Mouse (Mus musculus) ES-Bruce4 (cell line): ENCODE data around the gene Plekho1. TPM values are rescaled to one million over a fixed set of nuclear protein-coding genes. Genes with fewer than 3 reads are reported as not detected.

Source experiments
- H3K27ac ChIP-seq: 2 replicates; pipeline ENCODE4 v1.5.1; 2012; ENCODE audit warnings: low read length, inconsistent platforms; ENCODE audit not compliant: insufficient read depth
- H3K27me3 ChIP-seq: 2 replicates; pipeline ENCODE4 v1.6.1; 2012; ENCODE audit warnings: mild to moderate bottlenecking, low read length, inconsistent platforms; ENCODE audit not compliant: control insufficient read depth, poor library complexity, insufficient read depth, severe bottlenecking
- H3K36me3 ChIP-seq: 2 replicates; pipeline ENCODE4 v1.6.1; 2012; ENCODE audit warnings: inconsistent platforms, mild to moderate bottlenecking, low read length, moderate library complexity; ENCODE audit not compliant: control insufficient read depth, poor library complexity, insufficient read depth, severe bottlenecking
- H3K4me1 ChIP-seq: one replicate; pipeline ENCODE4 v1.8.1; 2011; ENCODE audit warnings: low read length; ENCODE audit not compliant: control insufficient read depth, insufficient read depth
- H3K4me3 ChIP-seq: 2 replicates; pipeline ENCODE4 v1.5.1; 2011; ENCODE audit warnings: low read depth, mild to moderate bottlenecking, low read length
- H3K9ac ChIP-seq: 2 replicates; pipeline ENCODE4 v1.6.1; 2012; ENCODE audit warnings: low read depth, mild to moderate bottlenecking, inconsistent platforms; ENCODE audit not compliant: poor library complexity, severe bottlenecking
- H3K9me3 ChIP-seq: replicated peaks from 2 replicates; pipeline ENCODE4 v1.6.1; 2012; ENCODE audit warnings: mild to moderate bottlenecking, low read length, inconsistent platforms; ENCODE audit not compliant: control insufficient read depth, poor library complexity, insufficient read depth, severe bottlenecking
- CTCF ChIP-seq: IDR thresholded peaks from one replicate; pipeline ENCODE4 v1.8.1; 2011; ENCODE audit warnings: low read depth, low read length
- EP300 ChIP-seq: IDR thresholded peaks from 2 replicates; pipeline ENCODE4 v1.6.1; 2011; ENCODE audit warnings: low read depth, low read length; ENCODE audit not compliant: insufficient read depth
- POLR2A ChIP-seq: IDR thresholded peaks from one replicate; pipeline ENCODE4 v1.8.1; 2011; ENCODE audit warnings: low read length; ENCODE audit not compliant: insufficient read depth
- polyA plus RNA-seq: library from polyadenylated mRNA; stranded (reverse); fragments of >200 nt; gene quantifications from 2 replicates; pipeline ENCODE4 v1.2.4, GENCODE M21; 2011; ENCODE audit warnings: low read depth; ENCODE audit not compliant: missing spikeins, insufficient read depth, insufficient read length

Gene Plekho1
- polyA plus RNA-seq, 1 experiment: 9.2 TPM

- H3K9ac ChIP-seq: peak overlapping the region; percentile 83
- H3K4me1 ChIP-seq: no peaks in the 10 kb centered on the region
- peaks cover 7% of the 10 kb centered on the region for H3K27me3 ChIP-seq
- no peak overlapping the region for H3K27ac ChIP-seq
- peak overlapping the region; percentile 60 for H3K4me3 ChIP-seq
- H3K9me3 ChIP-seq: no peaks in the 10 kb centered on the region
- no peaks in the 10 kb centered on the region for H3K36me3 ChIP-seq
- TF ChIP-seq CTCF (no peak), POLR2A (no peak), EP300 (no peak)
Observed at GRCm38 (mm10) chr3:95994975-95995801, 613 bp downstream of the Plekho1 start.

GRCm38 (mm10) chr3:95994381-95994846, 1.4 kb downstream of the Plekho1 start:
- H3K27me3 ChIP-seq: peaks cover 7% of the 10 kb centered on the region

GRCm38 (mm10) chr3:95993881-95994280, 1.9 kb downstream of the Plekho1 start:
- Histone ChIP-seq H3K4me3 (no peak overlapping the region), H3K36me3 (no peaks in the 10 kb centered on the region)

More at GRCm38 (mm10) chr3:95994381-95994846, 1.4 kb downstream of the Plekho1 start:
- Histone ChIP-seq H3K4me3 (no peak overlapping the region), H3K36me3 (no peaks in the 10 kb centered on the region), H3K9me3 (no peaks in the 10 kb centered on the region), H3K27ac (no peak overlapping the region), H3K9ac (no peak overlapping the region), H3K4me1 (no peaks in the 10 kb centered on the region)
- TF ChIP-seq CTCF (no peak), POLR2A (no peak), EP300 (no peak)

GRCm38 (mm10) chr3:95992990-95993603, 2.7 kb downstream of the Plekho1 start:
- H3K4me1 ChIP-seq: peaks cover 3% of the 10 kb centered on the region
- H3K27ac ChIP-seq: no peak overlapping the region
- no peaks in the 10 kb centered on the region for H3K36me3 ChIP-seq
- no peak for TF ChIP-seq POLR2A
- TF ChIP-seq CTCF: no peak
- TF ChIP-seq EP300: no peak
- no peaks in the 10 kb centered on the region for H3K9me3 ChIP-seq
- H3K27me3 ChIP-seq: peaks cover 7% of the 10 kb centered on the region
- H3K4me3 ChIP-seq: no peak overlapping the region
- H3K9ac ChIP-seq: no peak overlapping the region

More at GRCm38 (mm10) chr3:95993881-95994280, 1.9 kb downstream of the Plekho1 start:
- Histone ChIP-seq H3K27ac (no peak overlapping the region), H3K9me3 (no peaks in the 10 kb centered on the region), H3K4me1 (no peaks in the 10 kb centered on the region), H3K9ac (no peak overlapping the region), H3K27me3 (peaks cover 7% of the 10 kb centered on the region)
- TF ChIP-seq CTCF: no peak
- no peak for TF ChIP-seq POLR2A
- TF ChIP-seq EP300: no peak

GRCm38 (mm10) chr3:95990413-95990941, 5.3 kb downstream of the Plekho1 start:
- no peak overlapping the region for H3K9ac ChIP-seq
- no peaks in the 10 kb centered on the region for H3K36me3 ChIP-seq
- H3K9me3 ChIP-seq: no peaks in the 10 kb centered on the region
- TF ChIP-seq CTCF (no peak), POLR2A (no peak), EP300 (no peak)
- peaks cover 3% of the 10 kb centered on the region for H3K4me1 ChIP-seq
- peaks cover 4% of the 10 kb centered on the region; the same call in 1 of the 2 replicates for H3K27me3 ChIP-seq
- no peak overlapping the region for H3K27ac ChIP-seq
- H3K4me3 ChIP-seq: no peak overlapping the region

- H3K9me3 ChIP-seq: no peaks in the 10 kb centered on the region
- TF ChIP-seq EP300 (no peak), POLR2A (no peak), CTCF (no peak)
- H3K36me3 ChIP-seq: no peaks in the 10 kb centered on the region
- H3K4me3 ChIP-seq: peak overlapping the region; percentile 27
- peaks cover 3% of the 10 kb centered on the region for H3K4me1 ChIP-seq
- no peak overlapping the region for H3K27ac ChIP-seq
- H3K27me3 ChIP-seq: no peaks in the 10 kb centered on the region
- peak overlapping the region; percentile 13; the same call in 1 of the 2 replicates for H3K9ac ChIP-seq
Observed at GRCm38 (mm10) chr3:95988969-95989368, 6.8 kb downstream of the Plekho1 start.
